Comparison of ENCODE assay signal across 8 mouse cellular contexts in the genomic region with DNA sequence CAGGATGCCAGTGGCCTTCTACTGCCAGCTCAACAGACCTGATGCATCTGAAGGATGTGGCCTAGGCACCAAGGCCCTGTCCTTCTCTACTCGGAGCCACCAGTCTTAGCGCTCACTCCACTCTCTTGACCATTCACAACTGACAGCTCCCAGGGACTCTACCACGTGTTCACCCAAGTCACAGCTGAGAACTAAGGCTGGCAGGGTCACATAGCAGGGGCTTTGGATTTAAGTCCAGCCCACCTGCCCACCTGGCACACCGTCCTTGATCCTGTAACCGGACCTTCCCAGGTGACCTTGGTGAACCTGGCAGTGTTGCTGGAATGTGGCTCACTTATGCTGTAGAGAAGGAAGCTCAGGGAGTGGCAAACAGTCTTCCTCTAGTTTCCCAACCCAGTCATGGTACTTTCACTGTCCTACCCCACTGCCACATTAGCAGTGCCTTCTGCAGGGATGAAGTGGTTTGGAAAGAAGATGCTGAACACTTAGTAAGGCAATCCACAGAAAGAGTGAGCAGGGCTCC. TPM values are rescaled to one million over a fixed set of nuclear protein-coding genes. Genes with fewer than 3 reads are reported as not detected.
DNase-seq lines count a peak whose midpoint lies in the region; ATAC-seq lines count a peak whose summit lies in the region.

No protein-coding gene starts in this region.

- peak overlapping the region; percentile 93 for H3K27ac ChIP-seq in kidney, embryonic 16.5 days (ENCODE audit: low read length)
- H3K27ac ChIP-seq in forebrain, embryonic 13.5 days = peak overlapping the region; percentile 87
- H3K27ac ChIP-seq in limb, embryonic 11.5 days (replicated peaks; ENCODE audit: low read depth, low read length) = peak overlapping the region; percentile 86
- peak overlapping the region; percentile 90; the same call in 1 of the 2 replicates for H3K27ac ChIP-seq in neural tube, embryonic 12.5 days

- H3K4me3 ChIP-seq in kidney, embryonic 16.5 days (ENCODE audit: low read length) = peak overlapping the region; percentile 60
- peak overlapping the region; percentile 49 for H3K4me3 ChIP-seq in forebrain, embryonic 13.5 days
- peak overlapping the region; percentile 77; the same call in 1 of the 2 replicates for H3K4me3 ChIP-seq in limb, embryonic 11.5 days (ENCODE audit: low read depth, low read length)
- no peak overlapping the region for H3K4me3 ChIP-seq in neural tube, embryonic 12.5 days

- peak overlapping the region; percentile 86 for H3K4me2 ChIP-seq in kidney, embryonic 16.5 days (replicated peaks; ENCODE audit: low read depth, low read length)
- H3K4me2 ChIP-seq in forebrain, embryonic 13.5 days = peak overlapping the region; percentile 82
- H3K4me2 ChIP-seq in limb, embryonic 11.5 days (ENCODE audit: low read depth, severe bottlenecking) = peak overlapping the region; percentile 90
- peak overlapping the region; percentile 74 for H3K4me2 ChIP-seq in neural tube, embryonic 12.5 days (replicated peaks)

- H3K27me3 ChIP-seq in kidney, embryonic 16.5 days (ENCODE audit: insufficient read depth, low read length) = no peaks in the 10 kb centered on the region
- H3K27me3 ChIP-seq in forebrain, embryonic 13.5 days = no peaks in the 10 kb centered on the region
- H3K27me3 ChIP-seq in limb, embryonic 11.5 days (ENCODE audit: control insufficient read depth, insufficient read depth, low read length) = no peaks in the 10 kb centered on the region
- no peaks in the 10 kb centered on the region for H3K27me3 ChIP-seq in neural tube, embryonic 12.5 days (replicated peaks)

- H3K36me3 ChIP-seq in kidney, embryonic 16.5 days (ENCODE audit: insufficient read depth, low read length) = no peaks in the 10 kb centered on the region
- 0 out of 2 replicates have a peak, but pooled peaks cover 4% of the 10 kb centered on the region for H3K36me3 ChIP-seq in forebrain, embryonic 13.5 days (ENCODE audit: poor library complexity, severe bottlenecking)
- no peaks in the 10 kb centered on the region for H3K36me3 ChIP-seq in limb, embryonic 11.5 days (ENCODE audit: control insufficient read depth, insufficient read depth, low read length)
- no peaks in the 10 kb centered on the region for H3K36me3 ChIP-seq in neural tube, embryonic 12.5 days

- no peak for DNase-seq in kidney, adult 9 months
- peak; percentile 48 for DNase-seq in limb, embryonic 11.5 days (ENCODE audit: low spot score)
- DNase-seq in layer of hippocampus, adult 8-10 months (ENCODE audit: low spot score in 2 of 2) = no peak
- DNase-seq in cerebellum, adult 8-10 months = no peak

- H3K4me1 ChIP-seq in kidney, embryonic 16.5 days (ENCODE audit: insufficient read depth, low read length) = peaks cover 49% of the 10 kb centered on the region
- H3K4me1 ChIP-seq in forebrain, embryonic 13.5 days = peaks cover 47% of the 10 kb centered on the region
- H3K4me1 ChIP-seq in limb, embryonic 11.5 days (ENCODE audit: control insufficient read depth, insufficient read depth, low read length) = peaks cover 39% of the 10 kb centered on the region
- peaks cover 40% of the 10 kb centered on the region for H3K4me1 ChIP-seq in neural tube, embryonic 12.5 days

- ATAC-seq in kidney, embryonic 16.5 days (ENCODE audit: low FRiP score, low TSS enrichment) = peak; percentile 0
- no peak for ATAC-seq in forebrain, embryonic 13.5 days
- peak; percentile 1; the same call in 1 of the 2 replicates for ATAC-seq in limb, embryonic 11.5 days (ENCODE audit: insufficient number of reproducible peaks, low FRiP score, low TSS enrichment, low read depth)
- no peak; the same call in none of the 2 replicates for ATAC-seq in neural tube, embryonic 12.5 days (ENCODE audit: low FRiP score, low read depth)
- no peak for ATAC-seq in erythroid progenitor cell, adult 5-6 weeks (replicated peaks; ENCODE audit: low FRiP score, poor library complexity, severe bottlenecking)

- H3K9ac ChIP-seq in kidney, embryonic 16.5 days (replicated peaks; ENCODE audit: low read length) = peak overlapping the region; percentile 66
- H3K9ac ChIP-seq in forebrain, embryonic 13.5 days = 0 out of 2 replicates have a peak overlapping the region, but pooled peaks have one; percentile 26
- H3K9ac ChIP-seq in limb, embryonic 11.5 days (ENCODE audit: low read length) = peak overlapping the region; percentile 1; the same call in 1 of the 2 replicates
- H3K9ac ChIP-seq in neural tube, embryonic 12.5 days = no peak overlapping the region

- H3K9me3 ChIP-seq in kidney, embryonic 16.5 days (ENCODE audit: low read length) = no peaks in the 10 kb centered on the region
- H3K9me3 ChIP-seq in forebrain, embryonic 13.5 days (replicated peaks) = no peaks in the 10 kb centered on the region
- no peaks in the 10 kb centered on the region for H3K9me3 ChIP-seq in limb, embryonic 11.5 days (ENCODE audit: control insufficient read depth, low read length)
- H3K9me3 ChIP-seq in neural tube, embryonic 12.5 days = no peaks in the 10 kb centered on the region

- WGBS in kidney, embryonic 16.5 days = 44% methylated on average over 5 of the region's 5 CpGs
- 71% methylated on average over 5 of the region's 5 CpGs for WGBS in forebrain, embryonic 13.5 days
- WGBS in limb, embryonic 11.5 days = 61% methylated on average over 5 of the region's 5 CpGs
- WGBS in neural tube, embryonic 12.5 days = 79% methylated on average over 5 of the region's 5 CpGs

RNA-seq across cellular contexts. Expression of a gene that starts 0.6 kb away (rescaled TPM):
- polyA plus RNA-seq in kidney, embryonic 16.5 days (2015; fragmentation: Nextera tagmentation; extraction: Ambion mirVana) = 46.2 and 46.5 TPM in 2 replicates
- polyA plus RNA-seq in forebrain, embryonic 13.5 days (2015; fragmentation: Nextera tagmentation; extraction: Ambion mirVana) = 11.0 and 13.0 TPM in 2 replicates
- polyA plus RNA-seq in limb, embryonic 11.5 days (2014; fragmentation: Nextera tagmentation; extraction: Ambion mirVana) = 48.8 and 49.2 TPM in 2 replicates
- polyA plus RNA-seq in neural tube, embryonic 12.5 days (2016; fragmentation: Nextera tagmentation; extraction: Ambion mirVana) = 23.4 and 24.9 TPM in 2 replicates
- 1 to 10 TPM; 1.5 to 3.7 (median 2.4) TPM for total RNA-seq in layer of hippocampus, adult 8-10 months (2022)
- total RNA-seq in erythroid progenitor cell, adult 5-6 weeks (2015; ENCODE audit: low replicate concordance) = 1.3 TPM in 1 of 2 replicates, not detected in the other
- total RNA-seq in erythroid progenitor cell, adult 5-6 weeks (2017; ENCODE audit: low replicate concordance) = 0.13 TPM in 1 of 2 replicates, not detected in the other

Comparison
In these comparisons a context has a peak if more than half of its experiments do, and no peak if none do; other contexts are left out.
1. ATAC-seq: peak in kidney, embryonic 16.5 days (single experiment) and limb, embryonic 11.5 days (single experiment); none in forebrain, embryonic 13.5 days (single experiment), neural tube, embryonic 12.5 days (single experiment) and erythroid progenitor cell, adult 5-6 weeks (single experiment).
2. Peak in every context shown above with its lines, with median percentiles within 50 percentile points of each other: H3K27ac ChIP-seq and H3K4me2 ChIP-seq.